In the genomic region with DNA sequence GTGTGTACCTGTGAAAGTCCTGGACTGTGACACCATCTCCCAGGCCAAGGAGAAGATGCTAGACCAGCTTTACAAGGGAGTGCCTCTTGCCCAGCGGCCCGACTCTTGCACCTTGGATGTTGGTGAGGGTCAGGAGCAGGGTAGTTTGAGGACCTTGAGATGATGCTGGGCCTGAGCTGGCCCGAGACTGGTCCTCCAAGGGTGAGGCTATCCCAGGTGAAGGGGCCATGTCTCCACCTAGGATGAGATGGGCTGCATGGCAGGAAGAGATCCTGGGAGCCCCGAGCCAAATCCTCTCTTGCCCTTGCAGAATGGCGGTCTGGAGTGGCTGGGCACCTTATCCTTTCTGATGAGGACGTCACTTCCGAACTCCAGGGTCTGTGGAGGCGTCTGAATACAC, we compare ENCODE assay signal across 29 mouse cellular contexts. TPM values are rescaled to one million over a fixed set of nuclear protein-coding genes. Genes with fewer than 3 reads are reported as not detected.
DNase-seq lines count a peak whose midpoint lies in the region; ATAC-seq and TF ChIP-seq lines count a peak whose summit lies in the region.
"Had no signal": no experiment of that assay in that cellular context is flagged by ENCODE, and none has a peak within 500 bp of the region (broad histone marks: within the 10 kb centered on the region; RNA-seq: fewer than 3 reads in every experiment).

No protein-coding gene starts in this region.

- no peak overlapping the region for H3K4me2 ChIP-seq in forebrain, embryonic 11.5 days (ENCODE audit: low read depth, low read length, severe bottlenecking)
- no peak overlapping the region for H3K4me2 ChIP-seq in forebrain, embryonic 16.5 days (ENCODE audit: low read length)
- no peak overlapping the region for H3K4me2 ChIP-seq in kidney, embryonic 14.5 days (replicated peaks; ENCODE audit: low read depth, low read length)
- H3K4me2 ChIP-seq in midbrain, embryonic 14.5 days (ENCODE audit: low read length) = no peak overlapping the region
- H3K4me2 ChIP-seq: embryonic facial prominence, embryonic 12.5 days; forebrain, embryonic 12.5 days; heart, embryonic 12.5 days had no signal

- H3K4me1 ChIP-seq in forebrain, embryonic 11.5 days (replicated peaks; ENCODE audit: control insufficient read depth, insufficient read depth, low read length) = no peaks in the 10 kb centered on the region
- H3K4me1 ChIP-seq in forebrain, embryonic 16.5 days (replicated peaks; ENCODE audit: control insufficient read depth, insufficient read depth, low read length) = no peaks in the 10 kb centered on the region
- no peaks in the 10 kb centered on the region for H3K4me1 ChIP-seq in kidney, embryonic 14.5 days (ENCODE audit: control insufficient read depth, insufficient read depth, low read length)
- no peaks in the 10 kb centered on the region for H3K4me1 ChIP-seq in G1E (ENCODE audit: insufficient read depth, low read depth, low read length)
- H3K4me1 ChIP-seq in midbrain, embryonic 14.5 days (ENCODE audit: control insufficient read depth, insufficient read depth, low read length) = no peaks in the 10 kb centered on the region
- H3K4me1 ChIP-seq: embryonic facial prominence, embryonic 12.5 days; forebrain, embryonic 12.5 days; heart, embryonic 12.5 days had no signal

- H3K36me3 ChIP-seq in forebrain, embryonic 11.5 days (ENCODE audit: control insufficient read depth, insufficient read depth, low read length) = peaks cover 50% of the 10 kb centered on the region
- peaks cover 69% of the 10 kb centered on the region for H3K36me3 ChIP-seq in forebrain, embryonic 16.5 days (ENCODE audit: control insufficient read depth, insufficient read depth)
- H3K36me3 ChIP-seq in kidney, embryonic 14.5 days (ENCODE audit: control insufficient read depth, insufficient read depth, low read length) = peaks cover 98% of the 10 kb centered on the region
- no peaks in the 10 kb centered on the region for H3K36me3 ChIP-seq in G1E (replicated peaks)
- peaks cover 100% of the 10 kb centered on the region for H3K36me3 ChIP-seq in midbrain, embryonic 14.5 days (ENCODE audit: control insufficient read depth, insufficient read depth, low read length)

- no peak overlapping the region for H3K4me3 ChIP-seq in forebrain, embryonic 11.5 days (ENCODE audit: low read depth, low read length)
- no peak overlapping the region for H3K4me3 ChIP-seq in forebrain, embryonic 16.5 days (replicated peaks; ENCODE audit: low read length)
- H3K4me3 ChIP-seq in kidney, embryonic 14.5 days (ENCODE audit: low read length) = no peak overlapping the region
- H3K4me3 ChIP-seq in G1E (ENCODE audit: low read depth, low read length) = no peak overlapping the region
- H3K4me3 ChIP-seq in midbrain, embryonic 14.5 days (replicated peaks; ENCODE audit: low read depth, low read length) = no peak overlapping the region
- H3K4me3 ChIP-seq: embryonic facial prominence, embryonic 12.5 days; forebrain, embryonic 12.5 days; heart, embryonic 12.5 days had no signal

- TF ChIP-seq CTCF in G1E (IDR thresholded peaks at IDR 0.05; ENCODE audit: low read depth, low read length) = no peak

- WGBS in forebrain, embryonic 11.5 days = 92% methylated on average over 8 of the region's 8 CpGs
- 92% methylated on average over 8 of the region's 8 CpGs for WGBS in forebrain, embryonic 16.5 days
- WGBS in kidney, embryonic 14.5 days = 88% methylated on average over 8 of the region's 8 CpGs
- WGBS in midbrain, embryonic 14.5 days = 92% methylated on average over 8 of the region's 8 CpGs

- H3K9ac ChIP-seq in forebrain, embryonic 11.5 days (ENCODE audit: low read length) = no peak overlapping the region
- H3K9ac ChIP-seq in forebrain, embryonic 16.5 days (replicated peaks; ENCODE audit: low read depth, low read length) = no peak overlapping the region
- no peak overlapping the region for H3K9ac ChIP-seq in kidney, embryonic 14.5 days (ENCODE audit: low read depth, low read length)
- no peak overlapping the region for H3K9ac ChIP-seq in midbrain, embryonic 14.5 days (replicated peaks; ENCODE audit: low read length)
- H3K9ac ChIP-seq: embryonic facial prominence, embryonic 12.5 days; forebrain, embryonic 12.5 days; forebrain, postnatal 0 days; heart, embryonic 12.5 days had no signal

- no peak for ATAC-seq in forebrain, embryonic 11.5 days (replicated peaks; ENCODE audit: low FRiP score)
- no peak for ATAC-seq in forebrain, embryonic 16.5 days
- no peak for ATAC-seq in kidney, embryonic 14.5 days (ENCODE audit: low FRiP score, low TSS enrichment)
- no peak for ATAC-seq in G1E (ENCODE audit: extremely low read depth, insufficient number of reproducible peaks, low FRiP score, poor library complexity, severe bottlenecking)
- no peak for ATAC-seq in midbrain, embryonic 14.5 days (ENCODE audit: low FRiP score, low TSS enrichment)
- ATAC-seq: forebrain, postnatal 0 days; hindbrain, embryonic 16.5 days; inflammation-experienced regulatory T-cells, adult 6 months; Patski had no signal

- H3K27ac ChIP-seq in forebrain, embryonic 11.5 days (ENCODE audit: low read depth, low read length) = no peak overlapping the region
- H3K27ac ChIP-seq in forebrain, embryonic 16.5 days (ENCODE audit: low read length) = no peak overlapping the region
- no peak overlapping the region for H3K27ac ChIP-seq in kidney, embryonic 14.5 days (ENCODE audit: low read depth, low read length)
- no peak overlapping the region for H3K27ac ChIP-seq in midbrain, embryonic 14.5 days (replicated peaks; ENCODE audit: low read depth, low read length)
- H3K27ac ChIP-seq: embryonic facial prominence, embryonic 12.5 days; forebrain, embryonic 12.5 days had no signal

- no peaks in the 10 kb centered on the region for H3K9me3 ChIP-seq in forebrain, embryonic 11.5 days (ENCODE audit: control insufficient read depth, low read length)
- H3K9me3 ChIP-seq in forebrain, embryonic 16.5 days (ENCODE audit: control insufficient read depth, low read length) = no peaks in the 10 kb centered on the region
- H3K9me3 ChIP-seq in kidney, embryonic 14.5 days (ENCODE audit: control insufficient read depth, low read length) = no peaks in the 10 kb centered on the region
- H3K9me3 ChIP-seq in G1E (replicated peaks) = no peaks in the 10 kb centered on the region
- no peaks in the 10 kb centered on the region for H3K9me3 ChIP-seq in midbrain, embryonic 14.5 days (ENCODE audit: control insufficient read depth, low read length)
- H3K9me3 ChIP-seq: embryonic facial prominence, embryonic 12.5 days; forebrain, embryonic 12.5 days; heart, embryonic 12.5 days had no signal

- no peaks in the 10 kb centered on the region for H3K27me3 ChIP-seq in forebrain, embryonic 11.5 days (ENCODE audit: control insufficient read depth, insufficient read depth, low read length)
- no peaks in the 10 kb centered on the region for H3K27me3 ChIP-seq in forebrain, embryonic 16.5 days (replicated peaks; ENCODE audit: control insufficient read depth, insufficient read depth, low read length)
- H3K27me3 ChIP-seq in kidney, embryonic 14.5 days (ENCODE audit: control insufficient read depth, insufficient read depth, low read length) = no peaks in the 10 kb centered on the region
- H3K27me3 ChIP-seq in G1E (ENCODE audit: insufficient read depth, low read length) = peaks cover 44% of the 10 kb centered on the region
- H3K27me3 ChIP-seq in midbrain, embryonic 14.5 days (ENCODE audit: control insufficient read depth, insufficient read depth, low read length) = no peaks in the 10 kb centered on the region
- H3K27me3 ChIP-seq: embryonic facial prominence, embryonic 12.5 days; forebrain, embryonic 12.5 days; heart, embryonic 12.5 days had no signal

- peak; percentile 50 for DNase-seq in forebrain, embryonic 11.5 days (ENCODE audit: low spot score)
- peak; percentile 4 for DNase-seq in kidney, postnatal 10 days
- DNase-seq in G1E (ENCODE audit: low spot score) = peak; percentile 0
- DNase-seq in adrenal gland, postnatal 14 days = peak; percentile 3
- DNase-seq in midbrain, embryonic 14.5 days = no peak
- DNase-seq in T-cell, adult 2 months (ENCODE audit: low spot score) = no peak
- DNase-seq: cerebellum, adult 11 months; cerebellum, adult 8-10 months; cerebellum, postnatal 14 days; forebrain, postnatal 0 days; gastrocnemius, postnatal 36 days; heart, adult 18-20 months; kidney, adult 18-20 months had no signal

RNA-seq across cellular contexts. Expression of a gene that starts 18.1 kb away (rescaled TPM):
- polyA plus RNA-seq in forebrain, embryonic 11.5 days (2014; fragmentation: Nextera tagmentation; extraction: Ambion mirVana) = 27.3 and 28.3 TPM in 2 replicates
- polyA plus RNA-seq in forebrain, embryonic 16.5 days (2015; fragmentation: Nextera tagmentation; extraction: Ambion mirVana) = 18.6 and 22.1 TPM in 2 replicates
- 10.5 and 17.0 TPM in 2 replicates for polyA plus RNA-seq in kidney, embryonic 14.5 days (2014; fragmentation: Nextera tagmentation; extraction: Ambion mirVana)
- total RNA-seq in G1E (2014; fragmentation: Nextera tagmentation) = not detected in 2 replicates
- 0.23 and 0.44 TPM in 2 replicates for total RNA-seq in G1E (2017)
- not detected in 2 replicates for polyA plus RNA-seq in G1E (2012)
- total RNA-seq in adrenal gland, postnatal 14 days (2021) = 63.8 and 67.0 TPM in 2 replicates
- 21.7 and 22.4 TPM in 2 replicates for polyA plus RNA-seq in midbrain, embryonic 14.5 days (2014; fragmentation: Nextera tagmentation; extraction: Ambion mirVana)

RNA-seq across cellular contexts. Expression of a gene that starts 30.9 kb away (rescaled TPM):
- polyA plus RNA-seq in forebrain, embryonic 11.5 days (2014; fragmentation: Nextera tagmentation; extraction: Ambion mirVana) = 671 and 746 TPM in 2 replicates
- 505 and 526 TPM in 2 replicates for polyA plus RNA-seq in forebrain, embryonic 16.5 days (2015; fragmentation: Nextera tagmentation; extraction: Ambion mirVana)
- polyA plus RNA-seq in kidney, embryonic 14.5 days (2014; fragmentation: Nextera tagmentation; extraction: Ambion mirVana) = 687 and 868 TPM in 2 replicates
- 133 and 230 TPM in 2 replicates for total RNA-seq in G1E (2014; fragmentation: Nextera tagmentation)
- 413 and 422 TPM in 2 replicates for total RNA-seq in G1E (2017)
- 429 and 438 TPM in 2 replicates for polyA plus RNA-seq in G1E (2012)
- 326 and 340 TPM in 2 replicates for total RNA-seq in adrenal gland, postnatal 14 days (2021)
- 733 and 824 TPM in 2 replicates for polyA plus RNA-seq in midbrain, embryonic 14.5 days (2014; fragmentation: Nextera tagmentation; extraction: Ambion mirVana)

RNA-seq across cellular contexts. Expression of a gene that starts 31.0 kb away (rescaled TPM):
- polyA plus RNA-seq in forebrain, embryonic 11.5 days (2014; fragmentation: Nextera tagmentation; extraction: Ambion mirVana) = 13.2 and 17.4 TPM in 2 replicates
- 16.9 and 17.5 TPM in 2 replicates for polyA plus RNA-seq in forebrain, embryonic 16.5 days (2015; fragmentation: Nextera tagmentation; extraction: Ambion mirVana)
- polyA plus RNA-seq in kidney, embryonic 14.5 days (2014; fragmentation: Nextera tagmentation; extraction: Ambion mirVana) = 13.5 and 14.7 TPM in 2 replicates
- total RNA-seq in G1E (2014; fragmentation: Nextera tagmentation) = 4.7 and 5.0 TPM in 2 replicates
- total RNA-seq in G1E (2017) = 16.0 and 16.8 TPM in 2 replicates
- 8.0 and 8.8 TPM in 2 replicates for polyA plus RNA-seq in G1E (2012)
- 15.7 and 17.2 TPM in 2 replicates for total RNA-seq in adrenal gland, postnatal 14 days (2021)
- polyA plus RNA-seq in midbrain, embryonic 14.5 days (2014; fragmentation: Nextera tagmentation; extraction: Ambion mirVana) = 14.0 and 15.4 TPM in 2 replicates

RNA-seq across cellular contexts. Expression of a gene that starts 39.4 kb away (rescaled TPM):
- polyA plus RNA-seq in forebrain, embryonic 11.5 days (2014; fragmentation: Nextera tagmentation; extraction: Ambion mirVana) = 28.1 and 32.1 TPM in 2 replicates
- polyA plus RNA-seq in forebrain, embryonic 16.5 days (2015; fragmentation: Nextera tagmentation; extraction: Ambion mirVana) = 36.0 and 38.3 TPM in 2 replicates
- 20.5 and 30.7 TPM in 2 replicates for polyA plus RNA-seq in kidney, embryonic 14.5 days (2014; fragmentation: Nextera tagmentation; extraction: Ambion mirVana)
- total RNA-seq in G1E (2014; fragmentation: Nextera tagmentation) = 16.4 and 17.9 TPM in 2 replicates
- total RNA-seq in G1E (2017) = 18.1 and 22.8 TPM in 2 replicates
- polyA plus RNA-seq in G1E (2012) = 8.5 and 9.2 TPM in 2 replicates
- total RNA-seq in adrenal gland, postnatal 14 days (2021) = 14.6 and 16.0 TPM in 2 replicates
- 26.5 and 28.6 TPM in 2 replicates for polyA plus RNA-seq in midbrain, embryonic 14.5 days (2014; fragmentation: Nextera tagmentation; extraction: Ambion mirVana)

RNA-seq across cellular contexts. Expression of a gene that starts 48.5 kb away (rescaled TPM):
- not detected in 2 replicates for polyA plus RNA-seq in forebrain, embryonic 11.5 days (2014; fragmentation: Nextera tagmentation; extraction: Ambion mirVana)
- polyA plus RNA-seq in forebrain, embryonic 16.5 days (2015; fragmentation: Nextera tagmentation; extraction: Ambion mirVana) = not detected in 2 replicates
- polyA plus RNA-seq in kidney, embryonic 14.5 days (2014; fragmentation: Nextera tagmentation; extraction: Ambion mirVana) = not detected in 2 replicates
- total RNA-seq in G1E (2014; fragmentation: Nextera tagmentation) = not detected in 2 replicates
- 0.11 TPM in 1 of 2 replicates, not detected in the other for total RNA-seq in G1E (2017)
- polyA plus RNA-seq in G1E (2012) = not detected in 2 replicates
- not detected in 2 replicates for total RNA-seq in adrenal gland, postnatal 14 days (2021)
- polyA plus RNA-seq in midbrain, embryonic 14.5 days (2014; fragmentation: Nextera tagmentation; extraction: Ambion mirVana) = not detected in 2 replicates
- total RNA-seq: adrenal gland, postnatal 36 days; forebrain, postnatal 0 days; gastrocnemius, adult 18-20 months; gastrocnemius, postnatal 36 days; heart, adult 18-20 months; heart, postnatal 25 days had no signal
- polyA plus RNA-seq: brain, embryonic 14.5 days; C2C12; cortical plate, adult 2 months; embryonic facial prominence, embryonic 12.5 days; forebrain, embryonic 12.5 days; forebrain, postnatal 0 days; heart, embryonic 12.5 days; heart, embryonic 16.5 days; hindbrain, embryonic 11.5 days; hindbrain, embryonic 16.5 days; inflammation-experienced regulatory T-cells, adult 6 months; Patski had no signal

Comparison
In these comparisons a context has a peak if more than half of its experiments do, and no peak if none do; other contexts are left out.
1. DNase-seq: peak in forebrain, embryonic 11.5 days (single experiment), kidney, postnatal 10 days (single experiment), G1E (single experiment) and adrenal gland, postnatal 14 days (single experiment); none in midbrain, embryonic 14.5 days (single experiment) and T-cell, adult 2 months (single experiment).
2. RNA of a gene that starts 18.1 kb away (polyA plus RNA-seq): 27.3 to 28.3 TPM in forebrain, embryonic 11.5 days, 18.6 to 22.1 TPM in forebrain, embryonic 16.5 days, 21.7 to 22.4 TPM in midbrain, embryonic 14.5 days and 10.5 to 17.0 TPM in kidney, embryonic 14.5 days; not detected in G1E; every median in the first group is over 10 times any median in the second.